Mouse (Mus musculus) embryonic stem cell, embryonic (primary cell): ENCODE data around the gene Wrap73.

Experiments used
- CTCF ChIA-PET, 4 experiments: fragments of 300-600 bp in 2 of 4; fragments of 350-600 bp in 2 of 4; sonication (Branson Sonifier 250); formaldehyde crosslinking; loops; one replicate each; lab custom pipeline; 2022; ENCODE audit warnings: inconsistent platforms in 2 of 4; lab: Charles Lee
- POLR2A ChIA-PET, 4 experiments: fragments of 300-600 bp in 2 of 4; fragments of 350-600 bp in 2 of 4; sonication (Branson Sonifier 250); formaldehyde crosslinking; loops; one replicate each; lab custom pipeline; 2022; ENCODE audit warnings: antibody characterized with exemption in 4 of 4, inconsistent platforms in 1 of 4; lab: Charles Lee

Wrap73 gene

GRCm38 (mm10) chr4:154160538-154161390 is 18.6 kb downstream of the Wrap73 start, which contains the start of gene Tprgl:
TSS of gene Tprgl (minus strand) at chr4:154160666.
- ChIA-PET POLR2A (interaction anchor here (0.5 to 1.2 kb wide), 16 partner anchors 10 to 1672 kb away, joined by 3 to 7 read pairs (median 3); partner anchors contain the start of genes Arhgef16 (in 1 of the 4), Megf6 (in 1 of the 4), Morn1 (in 1 of the 4) and Rer1 (in 1 of the 4)), CTCF (interaction anchor here (0.5 to 2.5 kb wide), 26 partner anchors 12 to 1396 kb away, joined by 3 to 13 read pairs (median 4); partner anchors contain the start of genes Arhgef16 (in 2 of the 4), B230104I21Rik (in 1 of the 4) and Smim1 (in 1 of the 4))

- POLR2A ChIA-PET, result interaction anchor here in 3 of 4 experiments (0.6 to 1.2 kb wide), 8 partner anchors 8 to 264 kb away, joined by 3 to 4 read pairs (median 3); partner anchors contain the start of gene Arhgef16 (in 1 of the 3)
- CTCF ChIA-PET, result interaction anchor here (0.6 to 2.1 kb wide), 45 partner anchors 10 to 694 kb away, joined by 3 to 22 read pairs (median 3); partner anchors contain the start of genes Arhgef16 (in 3 of the 4), Smim1 (in 1 of the 4) and Wrap73 (in 1 of the 4)
Measured at GRCm38 (mm10) chr4:154163296-154163695, 21.1 kb downstream of the Wrap73 start.

GRCm38 (mm10) chr4:154167053-154167452 is 24.9 kb downstream of the Wrap73 start:
- ChIA-PET POLR2A (interaction anchor here in 2 of 4 experiments (1.0 kb wide), 2 partner anchors 55 to 261 kb away, joined by 3 read pairs; no protein-coding TSS in a partner anchor), CTCF (interaction anchor here (0.5 to 1.9 kb wide), 12 partner anchors 8 to 818 kb away, joined by 3 to 10 read pairs (median 4); partner anchors contain the start of genes Arhgef16 (in 1 of the 4), Smim1 (in 1 of the 4) and Ttc34 (in 1 of the 4))

- POLR2A ChIA-PET, result interaction anchor here in 2 of 4 experiments (0.7 to 1.0 kb wide), 3 partner anchors 9 to 754 kb away, joined by 3 to 6 read pairs (median 4); partner anchors contain the start of gene Tprgl (in 1 of the 2)
- CTCF ChIA-PET, result interaction anchor here in 2 of 4 experiments (0.6 to 1.9 kb wide), 9 partner anchors 11 to 852 kb away, joined by 3 to 7 read pairs (median 4); partner anchors contain the start of gene Arhgef16 (in 1 of the 2)
Measured at GRCm38 (mm10) chr4:154170021-154170420, 27.8 kb downstream of the Wrap73 start.

- POLR2A ChIA-PET, result interaction anchor here in 2 of 4 experiments (0.7 to 1.0 kb wide), 3 partner anchors 10 to 753 kb away, joined by 3 to 6 read pairs (median 4); partner anchors contain the start of gene Tprgl (in 1 of the 2)
- CTCF ChIA-PET, result interaction anchor here in 2 of 4 experiments (0.6 to 1.9 kb wide), 8 partner anchors 12 to 851 kb away, joined by 3 to 7 read pairs (median 4); partner anchors contain the start of gene Arhgef16 (in 1 of the 2)
Measured at GRCm38 (mm10) chr4:154170506-154171150, 28.5 kb downstream of the Wrap73 start, which contains the start of gene Megf6. TSS of gene Megf6 (plus strand) at chr4:154170730.

- ChIA-PET CTCF (interaction anchor here in 2 of 4 experiments (1.4 to 1.9 kb wide), 3 partner anchors 12 to 75 kb away, joined by 4 to 7 read pairs (median 5); no protein-coding TSS in a partner anchor), POLR2A (interaction anchor here in 2 of 4 experiments (0.6 to 1.0 kb wide), 3 partner anchors 11 to 789 kb away, joined by 3 read pairs; partner anchors contain the start of gene Tprgl (in 1 of the 2))
Measured at GRCm38 (mm10) chr4:154171151-154171930, 29.2 kb downstream of the Wrap73 start.

- ChIA-PET CTCF (interaction anchor here in 3 of 4 experiments (0.6 to 1.5 kb wide), 3 partner anchors 11 to 822 kb away, joined by 3 read pairs; partner anchors contain the start of genes Arhgef16 (in 1 of the 3) and Tprgl (in 1 of the 3)), POLR2A (interaction anchor here in 2 of 4 experiments (1.0 kb wide), 2 partner anchors 11 to 18 kb away, joined by 3 read pairs; partner anchors contain the start of gene Tprgl (in 1 of the 2))
Measured at GRCm38 (mm10) chr4:154171931-154172604, 29.9 kb downstream of the Wrap73 start.

GRCm38 (mm10) chr4:154177257-154177656 is 35.1 kb downstream of the Wrap73 start:
- ChIA-PET POLR2A (no interaction called here), CTCF (interaction anchor here in 1 of 4 experiments (1.0 to 1.2 kb wide), 4 partner anchors 8 to 69 kb away, joined by 3 to 4 read pairs (median 3); no protein-coding TSS in a partner anchor)

GRCm38 (mm10) chr4:154181001-154181400 is 38.8 kb downstream of the Wrap73 start:
- ChIA-PET CTCF (no interaction called here), POLR2A (no interaction called here)

GRCm38 (mm10) chr4:154183566-154183965 is 41.4 kb downstream of the Wrap73 start:
- ChIA-PET POLR2A (no interaction called here), CTCF (no interaction called here)

- CTCF ChIA-PET, result interaction anchor here in 2 of 4 experiments (0.5 to 1.4 kb wide), 2 partner anchors 8 to 594 kb away, joined by 4 read pairs; no protein-coding TSS in a partner anchor
- POLR2A ChIA-PET, result interaction anchor here in 2 of 4 experiments (0.6 kb wide), 2 partner anchors 26 to 837 kb away, joined by 4 to 5 read pairs; no protein-coding TSS in a partner anchor
Measured at GRCm38 (mm10) chr4:154185001-154185400, 42.8 kb downstream of the Wrap73 start.

- CTCF ChIA-PET, result no interaction called here
- POLR2A ChIA-PET, result interaction anchor here in 1 of 4 experiments (1.1 to 1.8 kb wide), 2 partner anchors 10 to 12 kb away, joined by 3 read pairs; no protein-coding TSS in a partner anchor
Measured at GRCm38 (mm10) chr4:154186002-154186537, 43.9 kb downstream of the Wrap73 start.

- CTCF ChIA-PET, result interaction anchor here in 1 of 4 experiments (1.0 kb wide), 1 partner anchor 18 kb away, joined by 3 read pairs; no protein-coding TSS in a partner anchor
- POLR2A ChIA-PET, result interaction anchor here in 1 of 4 experiments (0.7 kb wide), 1 partner anchor 112 kb away, joined by 3 read pairs; no protein-coding TSS in a partner anchor
Measured at GRCm38 (mm10) chr4:154188948-154189347, 46.8 kb downstream of the Wrap73 start.

GRCm38 (mm10) chr4:154197961-154198360 is 55.8 kb downstream of the Wrap73 start:
- CTCF ChIA-PET, result interaction anchor here in 2 of 4 experiments (1.0 to 1.5 kb wide), 2 partner anchors 21 to 133 kb away, joined by 3 to 5 read pairs; no protein-coding TSS in a partner anchor
- POLR2A ChIA-PET, result interaction anchor here in 2 of 4 experiments (0.7 to 1.1 kb wide), 2 partner anchors 11 to 15 kb away, joined by 3 read pairs; no protein-coding TSS in a partner anchor

GRCm38 (mm10) chr4:154198377-154198961 is 56.3 kb downstream of the Wrap73 start:
- CTCF ChIA-PET, result interaction anchor here in 2 of 4 experiments (1.0 to 1.5 kb wide), 2 partner anchors 21 to 133 kb away, joined by 3 to 5 read pairs; no protein-coding TSS in a partner anchor
- POLR2A ChIA-PET, result interaction anchor here in 2 of 4 experiments (0.6 to 1.1 kb wide), 3 partner anchors 11 to 168 kb away, joined by 3 to 5 read pairs (median 3); no protein-coding TSS in a partner anchor
